Mouse (Mus musculus) forelimb bud, embryonic 11.5 days (tissue): Measurements from ENCODE around the gene Mrpl17.
A peak's percentile ranks its signal among the peaks of the same experiment; 100 is the strongest.

ENCODE experiments used
- DNase-seq: peaks from one replicate; pipeline ENCODE4 v3.0.0-alpha.2; 2012; ENCODE audit warnings: low read depth, low spot score

The Mrpl17 gene

GRCm38 (mm10) chr7:105786506-105787284 lies 24.2 kb downstream of the Mrpl17 start:
- DNase-seq: no peak

GRCm38 (mm10) chr7:105784556-105784955 lies 26.3 kb downstream of the Mrpl17 start:
- DNase-seq: no peak

- no peak for DNase-seq
These were observed 27.0 kb downstream of the Mrpl17 start for GRCm38 (mm10) chr7:105783861-105784260.

- no peak for DNase-seq
These were observed 32.2 kb downstream of the Mrpl17 start for GRCm38 (mm10) chr7:105778553-105779265.

- peak; percentile 95 for DNase-seq
These were observed 32.9 kb downstream of the Mrpl17 start for GRCm38 (mm10) chr7:105777797-105778552.

GRCm38 (mm10) chr7:105777316-105777715 lies 33.6 kb downstream of the Mrpl17 start:
- no peak for DNase-seq

- no peak for DNase-seq
These were observed 34.9 kb downstream of the Mrpl17 start for GRCm38 (mm10) chr7:105776026-105776425.

GRCm38 (mm10) chr7:105774661-105775060 lies 36.2 kb downstream of the Mrpl17 start:
- DNase-seq: no peak

- no peak for DNase-seq
These were observed 37.9 kb downstream of the Mrpl17 start for GRCm38 (mm10) chr7:105773041-105773440.

GRCm38 (mm10) chr7:105772331-105772730 lies 38.6 kb downstream of the Mrpl17 start:
- DNase-seq: no peak

- no peak for DNase-seq
These were observed 40.9 kb downstream of the Mrpl17 start for GRCm38 (mm10) chr7:105769959-105770358.

- DNase-seq: peak; percentile 40
These were observed 43.2 kb downstream of the Mrpl17 start for GRCm38 (mm10) chr7:105767729-105768165.

GRCm38 (mm10) chr7:105764331-105764730 lies 46.6 kb downstream of the Mrpl17 start:
- no peak for DNase-seq

- no peak for DNase-seq
These were observed 48.2 kb downstream of the Mrpl17 start for GRCm38 (mm10) chr7:105762517-105763270.

GRCm38 (mm10) chr7:105761813-105762484 lies 49.0 kb downstream of the Mrpl17 start:
- DNase-seq: no peak

GRCm38 (mm10) chr7:105753281-105753680 lies 57.6 kb downstream of the Mrpl17 start:
- DNase-seq: no peak
